Mouse (Mus musculus) limb, embryonic 10.5 days (tissue): Measurements from ENCODE around the gene Bnc2. TPM values are rescaled to one million over a fixed set of nuclear protein-coding genes. Genes with fewer than 3 reads are reported as not detected.

Experiments used
- DNase-seq: peaks from one replicate; pipeline ENCODE4 v3.0.0-alpha.2; 2017; ENCODE audit warnings: low spot score
- H3K27ac ChIP-seq: fragments of 300-500 bp; sonication (generic); 2 replicates; pipeline ENCODE4 v1.5.1; 2016; ENCODE audit warnings: mild to moderate bottlenecking
- H3K27me3 ChIP-seq: fragments of 300-500 bp; sonication (generic); 2 replicates; pipeline ENCODE4 v1.6.1; 2016; ENCODE audit warnings: low read depth, mild to moderate bottlenecking; ENCODE audit not compliant: poor library complexity, severe bottlenecking
- H3K36me3 ChIP-seq: fragments of 300-500 bp; sonication (generic); 2 replicates; pipeline ENCODE4 v1.6.1; 2016; ENCODE audit warnings: mild to moderate bottlenecking, moderate library complexity
- H3K4me1 ChIP-seq: fragments of 300-500 bp; sonication (generic); 2 replicates; pipeline ENCODE4 v1.6.1; 2016
- H3K4me3 ChIP-seq: fragments of 300-500 bp; sonication (generic); 2 replicates; pipeline ENCODE4 v1.5.1; 2016; ENCODE audit warnings: mild to moderate bottlenecking, moderate library complexity
- H3K9me3 ChIP-seq: fragments of 300-500 bp; sonication (generic); replicated peaks from 2 replicates; pipeline ENCODE4 v1.6.1; 2016; ENCODE audit warnings: mild to moderate bottlenecking
- WGBS: fragments of 180-500 bp; shearing (Covaris S2); methylation state at CpG from one replicate; pipeline ENCODE4 v1.1.7; 2016; 5-methylcytosine and 5-hydroxymethylcytosine counted together
- polyA plus RNA-seq: library from polyadenylated mRNA; unstranded; fragments of >200 nt; fragmentation: Nextera tagmentation; extraction: Ambion mirVana; gene quantifications from 2 replicates; pipeline ENCODE4 v1.2.1, GENCODE M21; 2016

The Bnc2 gene
- polyA plus RNA-seq, 1 experiment from 2014 or later: 11.8 TPM

DNA sequence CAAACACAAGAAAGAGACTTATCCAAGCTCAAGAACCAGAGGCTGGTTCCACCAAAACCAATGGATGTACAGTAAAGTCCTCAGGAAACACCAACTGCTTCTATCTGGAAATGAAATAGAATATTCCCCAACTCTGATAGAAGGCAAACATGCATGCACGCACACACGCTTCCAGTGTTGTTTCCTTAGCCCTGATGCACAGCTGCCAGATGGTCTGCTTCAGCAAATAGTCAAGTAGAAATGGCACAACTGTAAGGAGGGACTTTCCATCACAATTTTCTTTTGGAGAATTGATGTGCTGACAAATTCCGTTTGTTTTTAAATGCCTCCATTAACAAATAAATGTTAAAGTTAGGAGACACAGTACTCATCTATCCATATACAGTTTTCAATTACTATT lies 247.1 kb downstream of the Bnc2 start:
- WGBS: 92% methylated on average over 3 of the region's 3 CpGs

GRCm38 (mm10) chr4:84411431-84411830 lies 263.6 kb downstream of the Bnc2 start:
- H3K9me3 ChIP-seq: no peaks in the 10 kb centered on the region
- peaks cover 18% of the 10 kb centered on the region for H3K4me1 ChIP-seq
- H3K4me3 ChIP-seq: no peak overlapping the region
- no peak overlapping the region for H3K27ac ChIP-seq
- WGBS: 94% methylated on average over 2 of the region's 2 CpGs
- no peaks in the 10 kb centered on the region for H3K36me3 ChIP-seq
- no peak for DNase-seq
- no peaks in the 10 kb centered on the region for H3K27me3 ChIP-seq

More for the DNA sequence above, 247.1 kb downstream of the Bnc2 start:
- Histone ChIP-seq H3K27me3 (no peaks in the 10 kb centered on the region), H3K9me3 (no peaks in the 10 kb centered on the region), H3K27ac (no peak overlapping the region), H3K36me3 (no peaks in the 10 kb centered on the region), H3K4me1 (peaks cover 10% of the 10 kb centered on the region; the same call in 1 of the 2 replicates), H3K4me3 (no peak overlapping the region)
- no peak for DNase-seq

DNA sequence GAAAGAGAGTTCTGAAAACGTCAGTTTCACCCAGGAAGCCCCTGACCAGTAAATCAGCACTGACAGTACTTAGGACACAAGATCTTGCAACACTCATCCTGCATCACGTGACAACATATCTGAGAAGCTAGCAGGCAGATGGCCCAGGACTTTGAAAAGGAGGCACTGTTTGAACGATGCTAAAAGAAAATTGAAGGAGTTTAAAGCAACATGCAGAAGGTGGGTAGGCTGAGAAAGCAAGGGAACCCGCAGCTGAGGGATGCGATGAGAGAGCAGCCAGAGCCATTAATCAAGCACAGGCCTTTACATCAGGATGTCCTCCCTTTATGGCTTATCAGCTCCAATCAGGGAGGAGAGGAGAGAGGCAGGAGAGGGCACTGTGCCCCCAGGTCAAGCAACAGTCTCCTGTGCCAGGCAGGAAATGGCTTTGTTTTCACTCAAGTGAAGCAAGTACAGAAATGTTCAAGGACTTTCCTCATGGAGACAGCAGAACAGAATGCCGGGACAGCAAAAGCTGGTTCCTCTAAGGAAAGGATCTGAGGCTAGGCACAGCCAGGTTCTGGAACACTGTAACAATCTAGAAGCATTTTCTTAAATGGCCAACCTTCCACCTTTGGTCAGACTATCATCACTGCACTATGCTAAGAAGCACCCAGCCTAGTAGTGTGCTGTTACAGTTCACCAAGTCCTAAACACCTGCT lies 267.6 kb downstream of the Bnc2 start:
- 20% methylated on average over 6 of the region's 6 CpGs for WGBS
- Histone ChIP-seq H3K4me3 (no peak overlapping the region), H3K4me1 (peaks cover 45% of the 10 kb centered on the region), H3K36me3 (no peaks in the 10 kb centered on the region), H3K27ac (0 out of 2 replicates have a peak overlapping the region, but pooled peaks have one; percentile 4), H3K27me3 (no peaks in the 10 kb centered on the region), H3K9me3 (no peaks in the 10 kb centered on the region)
- DNase-seq: no peak

DNA sequence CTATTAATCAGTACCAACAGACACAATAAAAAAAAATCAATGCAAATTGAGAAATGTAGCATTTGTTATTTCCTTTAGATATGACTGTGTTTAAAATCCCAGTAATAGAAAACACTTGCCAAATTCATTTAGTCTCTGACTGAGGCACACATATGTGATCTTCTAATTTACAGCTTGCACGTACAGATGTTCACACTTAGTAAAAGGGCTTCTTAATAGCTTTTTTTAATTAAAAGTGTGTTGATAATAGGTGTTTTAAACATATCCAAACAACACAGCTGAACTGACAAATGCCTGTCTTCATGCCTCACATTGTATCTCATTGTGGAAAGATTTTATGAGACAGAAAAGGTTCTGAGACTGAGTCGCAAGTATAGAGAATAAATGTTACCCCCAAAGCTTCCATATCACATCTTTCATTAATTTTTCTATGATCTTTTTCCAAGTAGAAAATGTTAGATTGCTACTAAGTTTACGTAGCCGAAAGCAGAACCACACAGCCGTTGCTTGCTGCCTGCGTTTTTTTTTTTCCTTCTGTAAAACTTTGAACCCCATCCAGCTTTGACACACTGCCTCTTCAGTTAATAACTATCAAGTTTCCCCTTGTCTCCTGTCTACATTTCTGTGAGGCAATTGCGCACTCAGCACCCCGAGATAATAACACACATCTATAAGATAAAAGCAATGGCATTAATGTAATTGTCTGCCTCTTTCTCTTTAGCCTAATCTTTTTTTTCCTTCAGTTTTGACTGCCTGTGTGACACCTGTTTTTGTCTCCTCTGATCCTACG lies 271.5 kb downstream of the Bnc2 start:
- Histone ChIP-seq H3K36me3 (no peaks in the 10 kb centered on the region), H3K27ac (no peak overlapping the region), H3K9me3 (no peaks in the 10 kb centered on the region), H3K27me3 (no peaks in the 10 kb centered on the region), H3K4me1 (peaks cover 58% of the 10 kb centered on the region), H3K4me3 (no peak overlapping the region)
- 36% methylated on average over 9 of the region's 9 CpGs for WGBS
- DNase-seq: no peak

GRCm38 (mm10) chr4:84388991-84389390 lies 286.1 kb downstream of the Bnc2 start:
- Histone ChIP-seq H3K36me3 (no peaks in the 10 kb centered on the region), H3K4me3 (no peak overlapping the region), H3K9me3 (no peaks in the 10 kb centered on the region), H3K27me3 (no peaks in the 10 kb centered on the region), H3K4me1 (peaks cover 5% of the 10 kb centered on the region; the same call in 1 of the 2 replicates), H3K27ac (no peak overlapping the region)
- DNase-seq: no peak
- 91% methylated on average over 5 of the region's 5 CpGs for WGBS

DNA sequence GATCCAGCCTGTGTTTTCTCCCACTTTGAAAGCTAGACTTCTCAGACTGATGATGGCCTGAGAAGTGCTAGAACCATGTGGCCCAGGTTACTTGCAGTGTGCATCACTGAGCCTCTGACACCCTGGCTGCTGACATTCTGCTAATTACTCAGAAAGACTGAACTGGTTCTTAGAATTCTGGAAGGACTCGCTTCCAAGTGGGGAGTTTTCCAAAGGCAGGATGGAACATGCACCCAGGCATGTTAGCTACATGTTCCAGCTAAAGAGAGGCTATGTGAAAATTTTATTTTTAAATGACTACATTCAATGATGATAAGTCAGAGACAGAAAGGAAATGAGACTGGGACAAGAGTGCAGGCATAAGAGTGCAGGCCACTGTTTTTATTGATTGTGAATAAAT lies 289.9 kb downstream of the Bnc2 start:
- DNase-seq: no peak
- no peak overlapping the region for H3K4me3 ChIP-seq
- no peaks in the 10 kb centered on the region for H3K9me3 ChIP-seq
- WGBS: 85% methylated on average over 1 of the region's 1 CpGs
- no peaks in the 10 kb centered on the region for H3K27me3 ChIP-seq
- no peaks in the 10 kb centered on the region for H3K36me3 ChIP-seq
- no peaks in the 10 kb centered on the region for H3K4me1 ChIP-seq
- no peak overlapping the region for H3K27ac ChIP-seq

- WGBS: 44% methylated on average over 6 of the region's 6 CpGs
- Histone ChIP-seq H3K36me3 (no peaks in the 10 kb centered on the region), H3K9me3 (no peaks in the 10 kb centered on the region), H3K27ac (no peak overlapping the region), H3K4me1 (peaks cover 6% of the 10 kb centered on the region), H3K4me3 (no peak overlapping the region), H3K27me3 (no peaks in the 10 kb centered on the region)
- DNase-seq: no peak
Measured at GRCm38 (mm10) chr4:84379289-84379688, 295.8 kb downstream of the Bnc2 start.

DNA sequence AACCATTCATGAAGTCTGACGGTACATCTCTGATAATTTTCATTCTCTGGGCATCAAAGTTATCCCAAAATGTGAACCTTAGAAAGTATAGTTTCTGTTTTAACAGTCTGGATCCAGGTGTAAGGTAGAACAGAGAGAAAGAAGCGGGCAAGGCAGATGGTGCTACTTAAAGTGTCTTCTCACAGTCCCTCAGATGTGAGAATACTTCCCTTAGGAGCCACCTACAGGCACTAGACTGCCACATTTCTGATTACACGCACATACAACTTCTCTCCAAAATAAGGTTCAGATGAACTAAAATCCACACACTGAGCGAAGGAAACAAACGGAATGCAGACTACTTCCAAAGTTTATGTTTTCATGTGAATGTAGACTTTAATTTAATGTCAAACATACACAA lies 297.6 kb downstream of the Bnc2 start:
- DNase-seq: no peak
- Histone ChIP-seq H3K4me1 (peaks cover 6% of the 10 kb centered on the region), H3K27ac (no peak overlapping the region), H3K4me3 (no peak overlapping the region), H3K9me3 (no peaks in the 10 kb centered on the region), H3K36me3 (no peaks in the 10 kb centered on the region), H3K27me3 (no peaks in the 10 kb centered on the region)
- 90% methylated on average over 5 of the region's 5 CpGs for WGBS

DNA sequence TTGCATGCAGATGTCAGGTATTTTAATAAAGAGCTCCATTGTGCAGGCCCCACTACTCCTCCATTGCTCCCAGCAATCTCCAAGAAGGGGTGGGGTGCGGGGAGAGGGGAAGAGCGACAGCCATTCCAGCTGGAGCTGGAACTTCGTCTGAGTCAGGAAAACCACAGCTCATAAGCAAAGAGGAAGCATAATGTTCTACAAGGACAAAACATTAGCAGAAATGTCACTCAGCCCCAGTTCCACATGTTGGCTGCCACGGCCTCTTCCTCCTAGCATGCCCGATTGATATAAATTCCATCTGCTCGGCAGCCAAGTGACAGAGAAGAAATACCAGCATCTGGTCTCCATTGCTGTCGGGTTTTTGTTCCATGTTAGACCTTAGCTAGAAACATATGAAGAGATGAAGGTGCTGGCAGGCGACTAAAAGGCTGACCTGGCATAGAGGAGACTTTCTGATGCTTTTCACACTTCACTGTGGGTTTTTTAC lies 312.7 kb downstream of the Bnc2 start:
- peak; percentile 69 for DNase-seq
- 19% methylated on average over 8 of the region's 8 CpGs for WGBS
- Histone ChIP-seq H3K27me3 (no peaks in the 10 kb centered on the region), H3K36me3 (no peaks in the 10 kb centered on the region), H3K9me3 (no peaks in the 10 kb centered on the region), H3K27ac (peak overlapping the region; percentile 81), H3K4me3 (no peak overlapping the region), H3K4me1 (peaks cover 42% of the 10 kb centered on the region)

GRCm38 (mm10) chr4:84361165-84361564 lies 313.9 kb downstream of the Bnc2 start:
- no peaks in the 10 kb centered on the region for H3K36me3 ChIP-seq
- 79% methylated on average over 5 of the region's 5 CpGs for WGBS
- no peak overlapping the region for H3K4me3 ChIP-seq
- DNase-seq: no peak
- H3K27ac ChIP-seq: peak overlapping the region; percentile 65
- H3K4me1 ChIP-seq: peaks cover 54% of the 10 kb centered on the region
- no peaks in the 10 kb centered on the region for H3K27me3 ChIP-seq
- no peaks in the 10 kb centered on the region for H3K9me3 ChIP-seq

DNA sequence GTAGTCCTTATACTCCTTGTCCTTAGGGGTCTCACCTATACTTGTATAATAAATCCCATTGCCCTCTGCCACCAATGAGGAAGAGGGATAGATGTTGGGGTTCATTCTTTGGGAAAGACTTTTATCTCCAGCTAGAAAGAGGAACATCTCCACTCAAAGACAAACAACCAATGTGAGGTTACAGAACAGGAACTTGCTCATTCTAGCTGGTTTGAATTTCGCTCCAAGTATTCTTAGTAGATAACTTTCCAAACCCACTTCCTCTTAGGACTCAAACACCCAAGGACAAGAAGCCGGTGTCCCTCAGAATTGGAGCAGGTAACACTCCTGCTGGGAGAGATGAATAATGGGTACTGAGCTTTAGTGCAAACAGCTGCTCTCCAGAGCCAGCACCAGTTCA lies 315.1 kb downstream of the Bnc2 start:
- no peaks in the 10 kb centered on the region for H3K9me3 ChIP-seq
- no peak overlapping the region for H3K4me3 ChIP-seq
- H3K27ac ChIP-seq: no peak overlapping the region
- H3K36me3 ChIP-seq: no peaks in the 10 kb centered on the region
- H3K27me3 ChIP-seq: no peaks in the 10 kb centered on the region
- peaks cover 65% of the 10 kb centered on the region for H3K4me1 ChIP-seq
- DNase-seq: no peak
- 91% methylated on average over 2 of the region's 2 CpGs for WGBS

DNA sequence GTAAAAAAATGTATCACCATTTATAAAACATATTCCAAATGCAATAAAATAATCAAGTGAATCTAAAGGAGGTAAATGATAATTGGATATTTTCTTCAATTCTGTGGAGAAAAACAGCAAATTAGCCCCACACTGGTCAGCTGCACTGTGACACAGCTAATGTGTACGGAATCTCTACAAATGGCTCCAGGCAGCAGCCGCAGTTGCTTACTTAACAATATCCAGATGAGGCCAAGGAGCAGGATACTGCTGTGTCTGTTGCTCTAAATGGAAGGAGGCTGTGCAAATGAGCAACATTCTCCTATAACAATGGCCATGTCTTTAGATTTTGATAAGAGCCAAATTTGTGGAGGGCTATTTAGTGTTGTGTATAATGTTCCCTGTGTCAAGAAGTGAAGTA lies 316.9 kb downstream of the Bnc2 start:
- Histone ChIP-seq H3K27ac (no peak overlapping the region), H3K27me3 (no peaks in the 10 kb centered on the region), H3K36me3 (no peaks in the 10 kb centered on the region), H3K4me1 (peaks cover 66% of the 10 kb centered on the region), H3K4me3 (no peak overlapping the region), H3K9me3 (no peaks in the 10 kb centered on the region)
- 11% methylated on average over 2 of the region's 2 CpGs for WGBS
- DNase-seq: no peak

- no peak for DNase-seq
- Histone ChIP-seq H3K36me3 (no peaks in the 10 kb centered on the region), H3K27me3 (no peaks in the 10 kb centered on the region), H3K4me1 (peaks cover 65% of the 10 kb centered on the region), H3K27ac (0 out of 2 replicates have a peak overlapping the region, but pooled peaks have one; percentile 6), H3K4me3 (no peak overlapping the region), H3K9me3 (no peaks in the 10 kb centered on the region)
- WGBS: 29% methylated on average over 1 of the region's 1 CpGs
Measured at GRCm38 (mm10) chr4:84357382-84357781, 317.7 kb downstream of the Bnc2 start.
